Mouse (Mus musculus) limb, embryonic 10.5 days (tissue): ENCODE results near the gene Fitm1. TPM values are rescaled to one million over a fixed set of nuclear protein-coding genes. Genes with fewer than 3 reads are reported as not detected.

Experiments
- DNase-seq: peaks from one replicate; pipeline ENCODE4 v3.0.0-alpha.2; 2017; ENCODE audit warnings: low spot score
- H3K27ac ChIP-seq: fragments of 300-500 bp; sonication (generic); 2 replicates; pipeline ENCODE4 v1.5.1; 2016; ENCODE audit warnings: mild to moderate bottlenecking
- H3K27me3 ChIP-seq: fragments of 300-500 bp; sonication (generic); 2 replicates; pipeline ENCODE4 v1.6.1; 2016; ENCODE audit warnings: low read depth, mild to moderate bottlenecking; ENCODE audit not compliant: poor library complexity, severe bottlenecking
- H3K36me3 ChIP-seq: fragments of 300-500 bp; sonication (generic); 2 replicates; pipeline ENCODE4 v1.6.1; 2016; ENCODE audit warnings: mild to moderate bottlenecking, moderate library complexity
- H3K4me1 ChIP-seq: fragments of 300-500 bp; sonication (generic); 2 replicates; pipeline ENCODE4 v1.6.1; 2016
- H3K4me3 ChIP-seq: fragments of 300-500 bp; sonication (generic); 2 replicates; pipeline ENCODE4 v1.5.1; 2016; ENCODE audit warnings: mild to moderate bottlenecking, moderate library complexity
- H3K9me3 ChIP-seq: fragments of 300-500 bp; sonication (generic); replicated peaks from 2 replicates; pipeline ENCODE4 v1.6.1; 2016; ENCODE audit warnings: mild to moderate bottlenecking
- WGBS: fragments of 180-500 bp; shearing (Covaris S2); methylation state at CpG from one replicate; pipeline ENCODE4 v1.1.7; 2016; 5-methylcytosine and 5-hydroxymethylcytosine counted together
- polyA plus RNA-seq: library from polyadenylated mRNA; unstranded; fragments of >200 nt; fragmentation: Nextera tagmentation; extraction: Ambion mirVana; gene quantifications from 2 replicates; pipeline ENCODE4 v1.2.1, GENCODE M21; 2016

The Fitm1 gene
- polyA plus RNA-seq, 1 experiment from 2014 or later: 3.9 TPM

GRCm38 (mm10) chr14:55614565-55615178 is 39.3 kb downstream of the Fitm1 start:
- Histone ChIP-seq H3K9me3 (no peaks in the 10 kb centered on the region), H3K36me3 (peaks cover 7% of the 10 kb centered on the region), H3K27ac (no peak overlapping the region), H3K4me1 (peaks cover 21% of the 10 kb centered on the region), H3K4me3 (no peak overlapping the region), H3K27me3 (peaks cover 8% of the 10 kb centered on the region; the same call in 1 of the 2 replicates)
- WGBS: 81% methylated on average over 7 of the region's 7 CpGs
- no peak for DNase-seq

GRCm38 (mm10) chr14:55615876-55616275 is 40.5 kb downstream of the Fitm1 start:
- DNase-seq: no peak
- Histone ChIP-seq H3K4me3 (no peak overlapping the region), H3K27ac (no peak overlapping the region), H3K27me3 (peaks cover 9% of the 10 kb centered on the region; the same call in 1 of the 2 replicates), H3K9me3 (no peaks in the 10 kb centered on the region), H3K4me1 (peaks cover 21% of the 10 kb centered on the region), H3K36me3 (no peaks in the 10 kb centered on the region)
- 59% methylated on average over 2 of the region's 2 CpGs for WGBS

- Histone ChIP-seq H3K4me3 (no peak overlapping the region), H3K27ac (no peak overlapping the region)
- 83% methylated on average over 2 of the region's 2 CpGs for WGBS
Measured at GRCm38 (mm10) chr14:55616844-55617243, 41.4 kb downstream of the Fitm1 start.

GRCm38 (mm10) chr14:55617822-55618221 is 42.4 kb downstream of the Fitm1 start, which contains the start of gene Rec8:
Gene Rec8, plus strand, starts transcription at chr14:55618037.
- Histone ChIP-seq H3K4me3 (peak within 1 kb of the TSS; percentile 39), H3K27me3 (peaks cover 9% of the 10 kb centered on the region; the same call in 1 of the 2 replicates), H3K36me3 (0 out of 2 replicates have a peak, but pooled peaks cover 3% of the 10 kb centered on the region), H3K27ac (peak within 1 kb of the TSS; percentile 46; the same call in 1 of the 2 replicates), H3K4me1 (peaks cover 21% of the 10 kb centered on the region), H3K9me3 (no peaks in the 10 kb centered on the region)
- 21% methylated on average over 21 of the region's 21 CpGs for WGBS
- peak; percentile 66 for DNase-seq

More at GRCm38 (mm10) chr14:55616844-55617243, 41.4 kb downstream of the Fitm1 start:
- Histone ChIP-seq H3K9me3 (no peaks in the 10 kb centered on the region), H3K27me3 (peaks cover 9% of the 10 kb centered on the region; the same call in 1 of the 2 replicates), H3K4me1 (peaks cover 21% of the 10 kb centered on the region), H3K36me3 (no peaks in the 10 kb centered on the region)
- no peak for DNase-seq

- Histone ChIP-seq H3K36me3 (peaks cover 10% of the 10 kb centered on the region), H3K27me3 (peaks cover 9% of the 10 kb centered on the region; the same call in 1 of the 2 replicates), H3K4me3 (peak overlapping the region; percentile 39), H3K4me1 (peaks cover 21% of the 10 kb centered on the region), H3K9me3 (no peaks in the 10 kb centered on the region), H3K27ac (peak overlapping the region; percentile 46; the same call in 1 of the 2 replicates)
- WGBS: 49% methylated on average over 22 of the region's 22 CpGs
- DNase-seq: no peak
Measured at GRCm38 (mm10) chr14:55618486-55619195, 43.2 kb downstream of the Fitm1 start.

Other genes with a start within 250 kb of the Fitm1 start
- gene Dhrs4, start 96.9 kb upstream of the Fitm1 start, polyA plus RNA-seq: 74.5 and 83.2 TPM in 2 replicates
- gene Carmil3, start 85.0 kb upstream of the Fitm1 start, polyA plus RNA-seq: 2.4 and 2.9 TPM in 2 replicates
- gene Cpne6, start 65.2 kb upstream of the Fitm1 start, polyA plus RNA-seq: 0.05 TPM in 1 of 2 replicates, not detected in the other
- gene Nrl, start 50.6 kb upstream of the Fitm1 start, polyA plus RNA-seq: not detected in 2 replicates
- 22.1 and 26.9 TPM in 2 replicates for gene Pck2, start 35.4 kb upstream of the Fitm1 start, polyA plus RNA-seq
- 62.3 and 69.1 TPM in 2 replicates for gene Dcaf11, start 15.6 kb upstream of the Fitm1 start, polyA plus RNA-seq
- gene A730061H03Rik, start 15.2 kb upstream of the Fitm1 start, polyA plus RNA-seq: 0.59 and 0.87 TPM in 2 replicates
- gene Psme1, start 2.5 kb downstream of the Fitm1 start, polyA plus RNA-seq: 109 and 115 TPM in 2 replicates
- 5.2 and 5.4 TPM in 2 replicates for gene Emc9, start 9.7 kb downstream of the Fitm1 start, polyA plus RNA-seq
- gene Psme2, start 15.5 kb downstream of the Fitm1 start, polyA plus RNA-seq: 157 and 192 TPM in 2 replicates
- gene Rnf31, start 16.1 kb downstream of the Fitm1 start, polyA plus RNA-seq: 19.7 and 22.6 TPM in 2 replicates
- 4.9 and 7.0 TPM in 2 replicates for gene Irf9, start 28.0 kb downstream of the Fitm1 start, polyA plus RNA-seq
- gene Rec8, start 42.4 kb downstream of the Fitm1 start, polyA plus RNA-seq: 6.1 and 12.1 TPM in 2 replicates
- gene Ipo4, start 60.3 kb downstream of the Fitm1 start, polyA plus RNA-seq: 134 and 152 TPM in 2 replicates
- 1.1 and 2.2 TPM in 2 replicates for gene Gm49378, start 62.3 kb downstream of the Fitm1 start, polyA plus RNA-seq
- 80.6 and 92.0 TPM in 2 replicates for gene Tm9sf1, start 68.2 kb downstream of the Fitm1 start, polyA plus RNA-seq
- 0.60 and 0.61 TPM in 2 replicates for gene Tssk4, start 74.6 kb downstream of the Fitm1 start, polyA plus RNA-seq
- gene Mdp1, start 84.9 kb downstream of the Fitm1 start, polyA plus RNA-seq: 58.8 and 67.0 TPM in 2 replicates
- gene Gmpr2, start 96.3 kb downstream of the Fitm1 start, polyA plus RNA-seq: 55.8 and 60.8 TPM in 2 replicates
- gene Nedd8, start 96.5 kb downstream of the Fitm1 start, polyA plus RNA-seq: 649 and 655 TPM in 2 replicates
- gene Tinf2, start 106.2 kb downstream of the Fitm1 start, polyA plus RNA-seq: 66.2 and 77.9 TPM in 2 replicates
- 1.5 and 1.9 TPM in 2 replicates for gene Tgm1, start 138.3 kb downstream of the Fitm1 start, polyA plus RNA-seq
- 27.3 and 29.7 TPM in 2 replicates for gene Rabggta, start 146.6 kb downstream of the Fitm1 start, polyA plus RNA-seq
- 65.2 and 67.4 TPM in 2 replicates for gene Dhrs1, start 170.1 kb downstream of the Fitm1 start, polyA plus RNA-seq
- 68.7 and 71.4 TPM in 2 replicates for gene Nop9, start 170.1 kb downstream of the Fitm1 start, polyA plus RNA-seq
- gene Cideb, start 182.8 kb downstream of the Fitm1 start, polyA plus RNA-seq: 0.24 TPM in 1 of 2 replicates, not detected in the other
- 0.23 and 0.30 TPM in 2 replicates for gene Ltb4r2, start 185.8 kb downstream of the Fitm1 start, polyA plus RNA-seq
- 0.14 and 0.26 TPM in 2 replicates for gene Ltb4r1, start 190.3 kb downstream of the Fitm1 start, polyA plus RNA-seq
- 7.7 and 13.3 TPM in 2 replicates for gene Adcy4, start 208.5 kb downstream of the Fitm1 start, polyA plus RNA-seq
- gene Ripk3, start 213.2 kb downstream of the Fitm1 start, polyA plus RNA-seq: 25.3 and 29.3 TPM in 2 replicates
- 106 and 157 TPM in 2 replicates for gene Nfatc4, start 247.5 kb downstream of the Fitm1 start, polyA plus RNA-seq